Mouse (Mus musculus) inflammation-experienced regulatory T-cells (primary cell): ENCODE results near the gene 4930572O03Rik. TPM values are rescaled to one million over a fixed set of nuclear protein-coding genes. Genes with fewer than 3 reads are reported as not detected.

Source experiments
- polyA plus RNA-seq, 2 experiments: library from polyadenylated mRNA; unstranded; fragments of 100-300 nt; shearing (Covaris generic); gene quantifications; one replicate each; pipeline ENCODE4 v1.2.1; 2017

Gene 4930572O03Rik
- polyA plus RNA-seq = not detected

GRCm38 (mm10) chr5:15656959-15657358, at the start of gene 4930572O03Rik:
Gene 4930572O03Rik (minus strand): TSS chr5:15657059.

GRCm38 (mm10) chr5:15618764-15619163, 38.1 kb downstream of the 4930572O03Rik start, which contains the start of gene Speer4d:
Gene Speer4d (plus strand): TSS chr5:15619064.

Other genes with a start within 250 kb of the 4930572O03Rik start
- not detected for gene Gm21149, start 180.5 kb downstream of the 4930572O03Rik start, polyA plus RNA-seq
- gene Gm21190, start 127.8 kb downstream of the 4930572O03Rik start, polyA plus RNA-seq = not detected
- gene Gm21083, start 79.7 kb downstream of the 4930572O03Rik start, polyA plus RNA-seq = not detected
- gene Speer4d, start 38.0 kb downstream of the 4930572O03Rik start, polyA plus RNA-seq = under 1 TPM in 1 of 2 experiments, not detected in 1; 0.76 TPM
- not detected for gene Speer4c, start 57.2 kb upstream of the 4930572O03Rik start, polyA plus RNA-seq